Mouse (Mus musculus) v-Abl transformed pro-B cells (cell line): ENCODE results near the gene Rnf130.

ENCODE experiments used
- in situ Hi-C, 2 experiments: fragments of 400-800 bp; cut with MboI; formaldehyde crosslinking; loops; one replicate each; pipeline ENCODE4 v1.15.1; 2025; ENCODE audit not compliant: unreplicated experiment in 2 of 2

Rnf130 gene

DNA sequence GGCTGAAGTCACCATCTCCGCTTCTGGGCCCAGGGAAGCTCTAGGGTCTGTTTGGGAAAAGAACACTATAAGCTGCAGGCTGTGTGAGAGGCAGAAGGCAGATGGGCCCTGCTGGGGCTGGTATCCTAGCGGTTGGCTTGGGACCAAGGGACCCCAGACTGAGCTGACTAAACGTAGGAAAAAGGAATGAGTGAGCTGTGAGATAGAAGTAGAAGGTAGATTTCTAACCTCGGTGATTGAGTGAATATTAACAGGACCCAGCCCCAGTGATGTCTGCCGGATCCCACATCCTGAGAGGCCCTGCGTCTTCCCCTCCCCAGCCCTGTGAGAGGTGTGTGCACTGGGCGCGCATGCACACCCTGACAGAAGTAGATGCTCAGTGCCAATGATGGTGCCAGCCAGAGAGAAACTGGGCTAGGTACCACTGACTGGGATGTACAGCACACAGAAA is 97.5 kb downstream of the Rnf130 start:
- in situ Hi-C loops, result loop anchor here (25.0 kb wide), 3 partner anchors 640 to 1415 kb away; partner anchors contain the start of genes BC049762 (in 1 of the 2) and Clk4 (in 1 of the 2)

- in situ Hi-C loops, result loop anchor here in 1 of 2 experiments (25.0 kb wide), 2 partner anchors 415 to 710 kb away; partner anchors contain the start of genes Cnot6, Zfp354c and Zfp879
These were observed 102.6 kb downstream of the Rnf130 start for GRCm38 (mm10) chr11:50127781-50128180.

GRCm38 (mm10) chr11:50130811-50131766 is 105.9 kb downstream of the Rnf130 start, which contains the start of gene Tbc1d9b:
Gene Tbc1d9b (plus strand): TSS chr11:50131396.
- in situ Hi-C loops, result loop anchor here in 1 of 2 experiments (10.0 to 25.0 kb wide), 3 partner anchors 94 to 706 kb away; partner anchors contain the start of genes Cnot6, Zfp354c and Zfp879

DNA sequence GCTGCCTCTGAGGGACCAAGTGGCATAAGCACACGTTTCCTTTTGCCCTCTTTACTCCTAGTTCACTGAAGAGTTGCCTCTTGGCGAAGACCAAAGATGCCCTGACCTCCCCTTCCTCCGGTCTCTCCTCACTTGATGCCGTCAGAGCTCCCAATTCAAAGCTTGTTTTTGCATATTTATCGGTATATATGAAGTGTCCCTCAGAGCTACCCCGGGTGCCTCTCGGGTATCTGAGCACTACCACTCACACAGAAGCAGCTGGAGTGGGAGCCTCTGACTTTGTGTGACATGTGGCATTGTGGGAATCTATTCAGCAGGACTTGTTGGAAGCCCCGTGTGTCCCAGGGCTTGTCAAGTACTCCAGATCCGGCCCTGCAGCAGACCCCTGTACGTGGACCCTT is 106.7 kb downstream of the Rnf130 start:
- in situ Hi-C loops, result loop anchor here in 1 of 2 experiments (10.0 to 25.0 kb wide), 3 partner anchors 93 to 706 kb away; partner anchors contain the start of genes Cnot6, Zfp354c and Zfp879

GRCm38 (mm10) chr11:50132265-50132664 is 107.1 kb downstream of the Rnf130 start:
- in situ Hi-C loops, result loop anchor here in 1 of 2 experiments (10.0 to 25.0 kb wide), 3 partner anchors 93 to 705 kb away; partner anchors contain the start of genes Cnot6, Zfp354c and Zfp879

DNA sequence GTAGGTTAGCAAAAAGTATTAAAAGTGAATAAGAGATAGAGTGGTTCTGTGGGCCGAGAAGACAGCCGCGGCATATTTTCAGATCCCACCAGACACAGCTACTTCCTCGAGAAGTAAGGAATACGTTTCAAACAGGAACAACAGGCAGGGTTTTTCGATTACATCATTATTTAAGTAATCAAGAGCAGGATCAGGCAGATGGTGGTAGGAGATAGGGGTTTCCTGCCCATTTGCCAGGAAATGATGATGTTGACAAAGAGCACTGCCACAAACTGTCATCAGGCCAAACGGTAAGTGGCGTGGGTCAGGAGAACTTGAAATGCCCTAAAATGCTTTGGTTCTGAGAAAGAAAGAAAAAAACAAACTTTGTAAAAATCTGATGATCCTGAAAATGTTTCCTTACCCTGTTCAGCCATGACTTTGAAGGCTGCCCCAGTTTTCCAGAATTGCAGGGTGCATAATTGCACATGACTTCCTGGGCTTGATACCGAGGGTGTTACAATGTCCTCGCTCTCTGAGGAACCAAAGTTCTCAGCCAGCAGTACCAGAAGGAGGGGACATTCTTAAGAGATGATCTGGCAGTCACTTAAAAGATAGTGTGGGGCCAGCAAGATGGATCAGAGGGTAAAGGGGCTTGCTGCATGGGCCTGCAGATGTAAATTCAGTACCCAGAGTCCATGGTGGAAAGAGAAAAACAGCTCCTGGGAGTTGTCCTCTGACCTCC is 109.2 kb downstream of the Rnf130 start:
- in situ Hi-C loops, result loop anchor here in 1 of 2 experiments (10.0 to 25.0 kb wide), 3 partner anchors 91 to 703 kb away; partner anchors contain the start of genes Cnot6, Zfp354c and Zfp879

GRCm38 (mm10) chr11:50138206-50138822 is 113.2 kb downstream of the Rnf130 start:
- in situ Hi-C loops, result loop anchor here in 1 of 2 experiments (10.0 to 25.0 kb wide), 3 partner anchors 86 to 699 kb away; partner anchors contain the start of genes Cnot6, Zfp354c and Zfp879

DNA sequence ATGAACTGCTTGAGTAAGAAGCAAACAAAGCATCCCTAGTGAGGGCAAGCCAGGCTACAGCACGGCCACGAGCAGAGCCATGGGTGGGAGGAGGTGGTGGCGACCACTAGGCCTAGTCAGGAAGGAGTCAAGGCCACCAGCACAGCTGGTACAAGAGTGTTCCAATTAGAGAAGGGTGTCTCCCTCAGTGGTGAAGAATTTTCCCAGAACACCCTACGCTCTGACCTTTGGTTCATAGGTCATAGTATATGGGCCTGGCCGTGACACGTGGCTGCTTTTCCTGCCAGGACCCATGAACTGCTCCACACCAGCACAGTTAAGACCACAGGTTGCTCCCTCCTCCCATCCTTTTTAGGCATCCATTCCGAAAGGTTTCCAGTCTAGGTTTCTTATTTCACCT is 114.4 kb downstream of the Rnf130 start:
- in situ Hi-C loops, result loop anchor here in 1 of 2 experiments (10.0 to 25.0 kb wide), 3 partner anchors 85 to 698 kb away; partner anchors contain the start of genes Cnot6, Zfp354c and Zfp879

- in situ Hi-C loops, result loop anchor here in 1 of 2 experiments (25.0 kb wide), 2 partner anchors 433 to 692 kb away; partner anchors contain the start of genes Cnot6, Zfp354c and Zfp879
These were observed 120.4 kb downstream of the Rnf130 start for GRCm38 (mm10) chr11:50145529-50145928.

GRCm38 (mm10) chr11:50146121-50146520 is 121.0 kb downstream of the Rnf130 start:
- in situ Hi-C loops, result loop anchor here in 1 of 2 experiments (25.0 kb wide), 2 partner anchors 434 to 691 kb away; partner anchors contain the start of genes Cnot6, Zfp354c and Zfp879

GRCm38 (mm10) chr11:50147267-50147957 is 122.3 kb downstream of the Rnf130 start:
- in situ Hi-C loops, result loop anchor here in 1 of 2 experiments (25.0 kb wide), 2 partner anchors 435 to 690 kb away; partner anchors contain the start of genes Cnot6, Zfp354c and Zfp879

- in situ Hi-C loops, result loop anchor here in 1 of 2 experiments (25.0 kb wide), 2 partner anchors 436 to 689 kb away; partner anchors contain the start of genes Cnot6, Zfp354c and Zfp879
These were observed 122.9 kb downstream of the Rnf130 start for GRCm38 (mm10) chr11:50147958-50148476.

DNA sequence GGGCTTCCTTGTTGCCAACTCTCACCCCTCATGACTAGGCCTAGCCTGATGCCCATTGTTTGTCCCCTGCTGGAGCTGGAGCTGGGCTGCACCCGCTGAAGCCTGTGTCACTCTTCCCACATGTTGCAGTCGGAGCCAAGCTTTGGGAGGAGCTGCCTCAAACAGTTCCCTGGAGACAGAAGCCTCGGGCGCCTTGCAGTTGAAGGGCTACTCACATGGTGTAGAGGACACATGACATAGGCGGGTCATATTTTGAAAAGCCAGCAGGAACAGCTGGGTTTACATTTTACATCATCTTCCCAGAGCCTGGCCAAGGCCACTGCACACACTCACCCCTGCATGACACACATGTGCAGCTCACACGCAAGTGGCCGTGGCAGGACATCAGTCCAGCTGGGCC is 124.1 kb downstream of the Rnf130 start:
- in situ Hi-C loops, result loop anchor here in 1 of 2 experiments (25.0 kb wide), 2 partner anchors 437 to 688 kb away; partner anchors contain the start of genes Cnot6, Zfp354c and Zfp879

DNA sequence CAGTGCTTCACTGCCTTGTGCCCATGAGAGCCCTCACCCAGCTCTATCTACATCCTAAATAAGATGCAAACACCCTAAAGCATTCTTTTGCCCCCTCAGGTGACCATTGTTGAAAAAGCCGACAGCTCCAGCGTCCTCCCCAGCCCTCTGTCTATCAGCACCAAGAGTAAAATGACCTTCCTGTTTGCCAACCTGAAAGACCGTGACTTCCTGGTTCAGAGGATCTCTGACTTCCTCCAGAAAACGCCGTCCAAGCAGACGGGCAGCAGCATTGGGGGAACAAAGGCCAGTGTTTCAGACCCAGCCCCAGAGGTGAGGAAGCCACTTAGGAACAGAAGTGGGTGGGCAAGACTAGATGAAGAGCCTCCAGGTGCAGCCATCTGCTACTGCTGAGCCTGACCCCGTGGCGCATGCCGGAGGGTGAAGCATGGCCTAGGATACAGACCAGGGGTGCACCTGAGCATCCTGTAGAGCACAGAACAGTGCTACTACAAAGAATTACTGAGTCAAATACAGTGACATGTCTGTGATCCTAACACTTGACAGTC is 124.5 kb downstream of the Rnf130 start:
- in situ Hi-C loops, result loop anchor here in 1 of 2 experiments (25.0 kb wide), 2 partner anchors 437 to 688 kb away; partner anchors contain the start of genes Cnot6, Zfp354c and Zfp879

- in situ Hi-C loops, result no loop called here
These were observed 126.2 kb downstream of the Rnf130 start for GRCm38 (mm10) chr11:50151374-50151773.

GRCm38 (mm10) chr11:50154166-50154565 is 129.0 kb downstream of the Rnf130 start:
- in situ Hi-C loops, result no loop called here
